Mouse (Mus musculus) layer of hippocampus, adult 11-12 months (tissue): ENCODE results near the gene Adamts9.

Experiments
- DNase-seq: peaks from one replicate; pipeline ENCODE4 v3.0.0; 2022; ENCODE audit warnings: low spot score

Gene Adamts9

DNA sequence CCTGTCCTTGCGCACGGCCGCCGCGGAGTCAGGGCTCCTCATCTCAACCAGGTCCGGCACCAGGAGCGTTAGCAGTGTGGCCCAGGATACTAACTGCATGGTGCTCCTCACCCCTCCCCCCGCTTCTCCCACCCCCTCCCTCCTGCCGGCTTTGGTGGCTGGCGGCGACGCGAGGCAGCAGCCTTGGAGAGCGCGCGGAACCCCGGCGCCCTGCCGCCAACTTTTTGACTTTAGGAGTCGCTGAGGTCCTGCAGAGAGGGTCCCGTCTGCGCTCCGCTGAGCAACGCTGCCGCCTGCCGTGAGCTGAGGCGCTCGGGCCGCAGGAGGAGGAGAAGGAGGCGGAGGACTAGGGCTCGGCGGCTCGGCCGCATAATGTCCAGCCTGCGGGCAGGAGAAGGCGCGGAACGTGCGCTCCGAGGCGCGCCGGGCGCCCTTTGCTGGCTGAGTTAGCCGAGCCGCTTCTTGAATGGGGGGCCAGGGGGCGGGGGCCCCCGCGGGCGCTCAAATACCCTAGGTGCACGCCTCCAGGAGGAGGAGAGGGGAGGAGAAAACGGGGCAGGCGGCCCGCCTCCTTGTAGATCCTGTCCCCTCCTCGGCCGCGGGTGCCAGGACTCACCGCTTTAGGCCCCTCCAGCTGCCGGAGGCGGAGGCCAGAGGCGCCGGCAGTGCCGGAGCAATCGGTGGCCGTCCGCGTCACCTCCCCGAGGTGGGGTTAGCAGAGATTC is at the start of gene Adamts9:
TSS of gene Adamts9 (minus strand) at position 436 of the 725 bp plus-strand sequence.
- peak; percentile 45 for DNase-seq

DNA sequence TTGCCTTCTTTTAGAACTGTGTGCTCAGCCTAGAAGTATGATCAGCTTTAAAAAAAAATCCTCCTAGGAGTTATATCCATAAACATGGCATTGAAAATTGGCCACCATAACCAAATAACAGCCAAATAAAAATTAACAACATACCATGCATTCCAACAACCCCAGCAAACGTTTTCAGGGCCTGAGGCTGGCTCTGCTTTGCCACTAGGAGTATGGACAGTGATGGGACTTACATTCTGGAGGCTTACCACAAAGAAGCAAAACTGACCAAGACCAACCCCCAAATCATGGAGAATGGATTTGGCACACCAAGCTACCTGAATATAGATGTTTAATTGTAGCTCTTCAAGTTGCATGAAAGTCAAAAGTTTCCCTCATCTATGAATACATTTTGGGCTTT is 48.3 kb upstream of the Adamts9 start:
- DNase-seq: no peak

DNA sequence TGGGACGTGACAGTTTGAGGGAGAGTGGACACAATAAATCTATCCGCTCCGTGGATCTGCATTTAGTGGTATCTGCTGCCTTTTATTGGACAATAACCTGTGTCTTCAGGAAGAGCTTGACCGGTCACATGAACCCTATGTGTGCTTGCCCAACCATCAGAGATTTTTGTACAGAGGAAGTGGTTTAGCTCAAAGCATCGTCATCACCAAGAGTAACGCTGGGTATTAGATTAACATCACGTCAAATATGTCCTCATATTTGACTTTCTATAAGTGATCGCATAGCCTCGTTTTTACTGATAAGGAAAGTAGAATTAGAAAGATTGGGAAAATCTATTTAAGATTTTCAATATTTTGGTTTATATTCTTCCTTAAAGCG is 45.3 kb upstream of the Adamts9 start:
- DNase-seq: no peak

- no peak for DNase-seq
These were observed 44.7 kb upstream of the Adamts9 start for GRCm38 (mm10) chr6:92987846-92988619.

DNA sequence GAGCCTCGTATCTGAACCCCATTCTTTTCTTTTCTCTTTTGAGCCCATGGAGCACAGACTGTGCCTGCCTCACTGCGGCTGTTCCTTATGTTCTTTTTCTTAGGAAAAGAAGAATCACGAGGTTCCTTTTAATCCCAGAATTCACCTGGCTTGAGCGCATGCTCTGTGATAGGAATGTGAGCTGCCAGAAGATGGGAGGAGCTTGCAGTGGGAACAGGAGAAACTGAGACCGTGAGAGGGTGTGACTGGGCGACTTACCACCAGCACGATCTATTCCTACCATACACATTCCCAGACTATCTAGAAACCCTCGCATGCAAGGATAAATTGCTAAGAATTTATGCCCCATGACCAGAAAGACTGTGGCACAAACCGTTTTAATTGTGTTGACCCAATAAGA is 44.1 kb upstream of the Adamts9 start:
- DNase-seq: no peak

- no peak for DNase-seq
These were observed 40.1 kb upstream of the Adamts9 start for GRCm38 (mm10) chr6:92983421-92983820.

DNA sequence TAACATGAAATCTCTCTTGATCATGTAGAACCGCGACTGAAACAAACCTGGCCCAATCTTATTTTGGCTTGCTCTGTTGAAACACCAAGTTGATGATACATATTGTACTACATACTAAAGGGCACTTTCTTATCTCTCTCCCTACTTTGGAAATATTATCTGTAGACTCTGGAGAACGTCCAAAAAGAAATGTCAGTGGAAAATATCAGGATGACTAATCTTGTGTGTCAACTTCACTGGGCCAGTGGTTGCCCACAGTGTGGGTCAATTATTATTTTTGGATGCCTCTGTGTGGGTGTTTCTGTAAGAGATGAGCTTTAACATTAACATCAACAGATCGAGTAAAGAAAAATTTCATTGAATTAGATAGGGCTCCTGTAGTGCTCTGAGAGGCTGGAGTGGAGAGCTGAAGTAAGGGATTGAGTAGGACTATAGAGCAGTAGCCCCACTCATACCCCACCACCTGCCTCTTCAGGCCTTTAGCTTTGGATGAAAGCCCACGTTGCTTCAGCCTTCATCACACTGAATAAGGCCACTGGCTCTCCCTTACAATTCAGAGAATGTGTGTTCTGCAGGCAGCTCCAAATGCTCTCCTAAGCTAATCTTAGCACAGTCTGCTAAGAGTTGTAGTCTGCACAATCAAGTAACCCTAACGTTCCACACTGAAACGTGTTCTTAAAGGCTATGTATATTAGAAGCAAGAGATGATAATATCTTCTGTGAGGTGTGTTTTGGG is 38.3 kb upstream of the Adamts9 start:
- no peak for DNase-seq

GRCm38 (mm10) chr6:92973340-92973739 is 30.0 kb upstream of the Adamts9 start:
- no peak for DNase-seq

GRCm38 (mm10) chr6:92968718-92969117 is 25.4 kb upstream of the Adamts9 start:
- DNase-seq: no peak

DNA sequence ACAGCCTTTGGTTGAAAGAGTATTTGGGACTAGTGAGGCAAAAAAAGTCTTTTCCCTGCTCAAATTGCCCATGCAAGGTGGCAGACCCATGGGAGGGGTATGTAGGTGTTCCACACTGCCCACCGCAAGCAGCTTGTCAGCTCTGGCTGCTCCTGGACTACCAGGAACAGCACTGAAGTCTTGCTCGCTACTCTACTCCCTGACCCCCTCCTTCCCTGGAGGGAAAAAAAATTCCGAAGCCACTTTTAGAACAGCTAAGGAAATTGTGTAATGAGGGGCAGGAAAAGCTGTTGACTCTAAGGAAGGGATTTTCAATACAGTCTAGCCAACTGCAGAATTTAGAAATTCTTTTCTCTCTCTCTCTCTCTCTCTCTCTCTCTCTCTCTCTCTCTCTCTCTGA is 24.9 kb upstream of the Adamts9 start:
- no peak for DNase-seq

DNA sequence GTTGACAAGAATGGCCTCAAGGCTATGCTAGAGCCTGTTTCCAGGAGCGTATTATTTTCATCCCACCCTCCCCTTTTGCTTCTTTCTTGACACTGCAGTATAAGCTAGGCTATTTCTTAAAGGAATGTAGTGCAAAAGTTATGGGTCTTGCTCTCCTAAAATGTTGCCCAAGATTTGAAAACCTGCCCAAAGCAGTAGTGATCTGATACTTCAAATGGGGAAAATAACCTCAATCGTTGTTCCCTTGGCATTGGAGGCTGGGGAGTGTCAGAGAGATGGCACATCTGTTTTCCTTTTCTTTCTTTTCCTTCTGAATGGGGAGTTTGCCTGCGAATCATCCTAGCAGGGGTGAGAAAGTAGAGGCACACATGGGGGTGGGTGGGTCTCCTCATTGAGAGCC is 19.7 kb upstream of the Adamts9 start:
- no peak for DNase-seq

DNA sequence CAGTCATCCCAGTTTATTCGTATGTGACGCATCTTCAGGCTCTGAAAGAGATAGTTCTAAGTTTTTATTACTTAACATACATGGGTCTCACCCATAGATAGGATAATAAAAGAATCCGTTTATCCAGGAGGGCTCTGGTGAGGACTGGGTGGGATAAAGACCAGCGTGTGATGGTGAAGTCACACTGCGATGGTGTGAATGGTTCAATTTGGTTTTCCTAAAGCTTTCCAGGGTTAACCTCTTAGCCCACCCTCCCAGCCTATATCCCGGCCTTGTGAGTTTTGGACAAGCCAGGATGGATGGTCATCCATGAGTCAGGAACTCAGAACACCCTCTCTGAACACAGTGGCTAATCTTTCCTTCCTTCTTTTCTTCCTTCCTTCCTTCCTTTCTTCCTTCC is 17.7 kb upstream of the Adamts9 start:
- no peak for DNase-seq

- no peak for DNase-seq
These were observed 16.1 kb upstream of the Adamts9 start for GRCm38 (mm10) chr6:92959416-92959815.

DNA sequence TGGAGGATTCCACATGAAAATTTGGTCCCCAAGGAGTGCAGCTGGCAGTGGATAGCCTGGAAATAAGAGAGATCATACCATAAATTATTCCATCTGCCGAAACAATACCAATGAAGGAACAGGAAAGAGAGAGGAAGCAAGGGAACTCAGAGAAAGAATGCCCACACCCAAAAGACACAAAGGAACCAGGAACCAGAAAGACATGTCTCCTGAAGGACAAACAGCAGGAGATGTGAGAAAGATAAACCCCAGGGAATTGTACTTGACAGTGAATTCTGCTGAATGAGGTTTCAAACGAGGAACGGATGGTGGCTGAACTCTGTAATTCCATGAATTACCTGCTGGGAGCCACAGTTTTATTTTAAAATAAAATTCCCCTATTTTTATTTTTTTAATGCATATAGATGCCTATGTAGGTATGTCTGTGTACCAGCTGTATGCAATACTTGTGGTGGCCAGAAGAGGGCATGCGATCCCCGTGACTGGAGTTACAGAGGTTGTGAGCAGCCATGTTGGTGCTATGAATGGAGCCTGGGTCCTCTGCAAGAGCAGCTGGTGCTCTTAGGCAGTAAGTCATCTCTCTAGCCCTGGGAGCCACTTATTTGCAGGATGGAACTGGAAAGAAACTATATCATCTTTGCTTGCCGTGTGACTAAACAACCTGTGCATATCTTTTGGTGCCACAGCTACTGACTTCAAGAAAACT is 4.2 kb upstream of the Adamts9 start:
- no peak for DNase-seq

DNA sequence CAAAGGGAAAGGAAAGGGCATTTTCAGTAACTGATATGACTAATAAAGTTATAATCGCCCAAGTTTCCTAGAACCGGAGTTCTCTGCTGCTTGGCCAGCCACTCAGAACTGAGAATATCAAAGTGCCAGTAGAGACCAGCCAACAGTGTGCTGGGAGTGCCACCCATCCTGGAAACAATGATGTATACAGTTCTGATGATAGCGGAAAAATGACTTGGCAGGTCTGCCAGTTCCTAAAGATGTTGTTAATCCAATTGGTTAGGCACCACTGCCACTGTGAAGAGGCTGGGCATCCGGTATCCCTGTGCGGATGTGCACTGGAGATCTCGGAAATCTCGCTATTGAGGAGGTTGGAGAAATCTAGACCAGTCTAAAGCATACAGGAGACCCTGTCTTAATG is 1.4 kb upstream of the Adamts9 start:
- DNase-seq: no peak

DNA sequence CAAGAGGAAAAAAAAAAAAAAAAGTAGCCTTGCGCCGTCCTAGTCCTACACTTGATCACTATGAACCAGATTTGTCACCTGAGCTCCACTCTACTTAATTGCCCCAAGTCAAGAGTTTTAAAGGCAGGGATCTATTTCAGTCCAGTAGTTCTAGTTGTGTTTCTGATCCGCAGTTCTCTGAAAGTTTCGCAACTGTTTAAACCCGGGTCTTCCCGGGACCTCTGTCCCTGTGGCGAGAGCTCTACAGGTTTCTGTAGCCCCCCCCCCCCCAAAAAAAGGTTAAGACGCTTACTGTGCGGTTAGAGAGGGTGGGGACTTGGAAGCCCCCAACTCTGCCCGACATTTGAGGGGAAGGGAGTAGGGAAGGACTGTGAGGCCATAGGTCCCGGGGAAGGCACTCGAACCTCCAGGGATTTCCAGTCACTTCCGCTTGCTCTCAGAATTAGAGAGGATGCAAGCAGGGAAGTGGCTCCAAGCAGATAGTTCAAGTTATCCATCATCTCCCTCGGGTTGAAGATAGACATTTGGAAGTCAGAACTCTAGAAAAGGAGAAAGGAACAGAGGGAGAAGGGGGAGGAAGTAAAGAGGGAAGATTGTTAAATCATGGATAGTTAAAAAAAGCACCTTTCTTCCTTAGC is 875 bp upstream of the Adamts9 start:
- DNase-seq: no peak

DNA sequence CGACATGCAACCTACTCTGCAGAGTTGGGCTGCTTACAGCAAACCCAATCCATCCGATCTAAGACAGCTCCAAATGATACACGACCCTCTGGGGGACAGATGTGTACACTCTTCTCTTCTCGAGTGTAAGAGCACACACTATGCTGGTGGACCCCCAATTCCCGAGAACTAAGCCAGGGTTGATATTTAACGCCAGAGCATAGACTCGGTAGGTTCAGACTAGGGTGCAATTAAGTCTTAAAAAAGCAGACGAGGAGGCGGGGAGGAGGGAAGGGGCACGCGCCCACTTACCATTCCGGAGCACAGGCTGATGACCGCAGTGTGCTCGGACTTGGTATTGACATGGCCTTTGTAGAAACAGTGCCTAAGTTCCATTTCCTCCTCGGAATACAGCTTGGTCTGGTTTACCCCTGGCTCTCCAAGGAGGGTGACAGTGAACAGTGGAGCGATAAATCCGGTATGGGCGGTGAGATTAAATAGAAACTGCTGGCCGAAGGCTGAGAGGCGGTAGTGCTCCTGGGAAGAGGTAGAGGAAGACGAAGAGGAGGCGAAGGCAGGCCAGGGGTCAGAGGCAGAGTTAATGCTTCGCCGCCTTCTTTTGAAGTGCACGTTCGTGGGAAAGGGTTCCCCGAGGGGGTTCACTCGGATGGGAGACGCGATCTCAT is 1.4 kb downstream of the Adamts9 start:
- no peak for DNase-seq

DNA sequence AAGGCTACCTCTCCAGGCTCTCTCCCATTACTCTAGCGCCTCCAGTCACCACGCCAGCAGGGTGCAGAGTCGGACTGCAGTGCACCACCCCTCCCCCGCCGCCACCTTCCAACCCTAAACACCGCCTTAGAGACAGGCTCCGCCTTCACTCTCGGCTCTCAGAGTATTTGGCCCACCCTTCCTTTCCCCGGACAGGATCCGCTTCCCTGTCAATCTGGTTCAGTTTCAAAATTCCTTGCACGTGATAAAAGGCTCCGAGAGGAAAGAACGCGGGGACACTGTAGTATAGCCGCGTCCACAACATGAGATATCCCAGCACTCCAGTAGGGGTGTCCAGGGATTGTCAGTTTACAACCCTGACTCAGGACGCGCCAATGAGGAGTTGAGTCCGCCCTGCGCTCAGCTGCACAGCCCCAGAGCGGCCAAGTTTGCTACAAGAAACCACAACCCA is 2.0 kb downstream of the Adamts9 start:
- DNase-seq: peak; percentile 75

DNA sequence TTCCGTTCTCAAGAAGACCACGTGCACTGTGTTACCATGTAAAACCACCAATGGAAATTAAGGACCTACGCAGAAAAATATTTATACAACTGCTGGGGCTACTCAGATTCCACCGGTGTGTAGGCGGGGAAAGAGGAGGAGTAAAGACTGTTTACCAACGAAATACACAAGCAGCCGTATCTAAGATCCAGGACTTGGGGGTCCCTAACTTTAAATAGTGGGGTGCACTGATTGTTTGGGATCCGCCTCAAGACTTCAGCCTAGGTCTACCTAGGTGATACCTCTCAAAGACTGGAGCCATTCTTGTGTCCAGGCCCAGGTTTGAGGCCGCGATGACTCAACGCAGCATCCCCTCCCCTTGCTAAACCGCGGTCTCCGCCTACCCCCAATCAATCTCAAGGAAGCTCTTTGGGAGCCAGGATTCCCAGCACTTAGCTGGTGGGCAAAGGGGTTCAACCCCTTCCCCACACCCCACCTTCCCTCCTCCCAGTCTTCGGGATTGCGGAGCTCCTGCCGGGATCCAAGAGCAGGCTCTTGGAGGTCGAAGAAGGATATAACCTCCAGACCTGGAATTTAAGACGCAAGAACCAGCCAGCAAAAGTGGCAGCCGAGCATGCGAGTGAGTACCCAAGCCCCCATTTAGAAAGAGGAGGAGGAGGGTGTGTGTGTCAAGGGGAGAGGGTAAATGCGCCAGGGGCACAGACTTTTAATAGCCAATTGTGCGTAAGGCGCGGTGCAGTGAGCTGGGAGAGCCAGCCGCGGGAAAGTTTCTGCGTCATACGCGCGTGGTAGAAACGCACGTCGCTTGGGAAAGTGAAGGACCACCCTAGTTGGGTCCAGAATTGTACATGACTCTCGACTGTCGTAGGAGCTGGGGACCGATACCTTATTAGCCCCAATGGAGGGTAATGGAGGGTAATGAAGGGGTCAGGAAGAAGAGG is 2.8 kb downstream of the Adamts9 start:
- peak; percentile 15 for DNase-seq

- DNase-seq: no peak
These were observed 15.0 kb downstream of the Adamts9 start for GRCm38 (mm10) chr6:92928261-92928660.
